Mouse (Mus musculus) neural tube, embryonic 12.5 days (tissue): Measurements from ENCODE around the gene Apobec3. TPM values are rescaled to one million over a fixed set of nuclear protein-coding genes. Genes with fewer than 3 reads are reported as not detected.

Experiments
- ATAC-seq: fragments of 200-750 bp; cut with Nextera tagmentation; 2 replicates; pipeline ENCODE4 v1.8.0; 2017; ENCODE audit warnings: low read depth, mild to moderate bottlenecking, moderate TSS enrichment, moderate library complexity; ENCODE audit not compliant: low FRiP score
- H3K27ac ChIP-seq: fragments of 300-500 bp; sonication (generic); 2 replicates; pipeline ENCODE4 v1.5.1; 2016
- H3K27me3 ChIP-seq: fragments of 300-500 bp; sonication (generic); replicated peaks from 2 replicates; pipeline ENCODE4 v1.6.1; 2016; ENCODE audit warnings: mild to moderate bottlenecking
- H3K36me3 ChIP-seq: fragments of 300-500 bp; sonication (generic); 2 replicates; pipeline ENCODE4 v1.6.1; 2016; ENCODE audit warnings: mild to moderate bottlenecking
- H3K4me1 ChIP-seq: fragments of 300-500 bp; sonication (generic); 2 replicates; pipeline ENCODE4 v1.6.1; 2016
- H3K4me2 ChIP-seq: fragments of 300-500 bp; sonication (generic); replicated peaks from 2 replicates; pipeline ENCODE4 v1.6.1; 2016; ENCODE audit warnings: mild to moderate bottlenecking
- H3K4me3 ChIP-seq: fragments of 300-500 bp; sonication (generic); 2 replicates; pipeline ENCODE4 v1.5.1; 2016
- H3K9ac ChIP-seq: fragments of 300-500 bp; sonication (generic); 2 replicates; pipeline ENCODE4 v1.6.1; 2016; ENCODE audit warnings: mild to moderate bottlenecking
- H3K9me3 ChIP-seq: fragments of 300-500 bp; sonication (generic); 2 replicates; pipeline ENCODE4 v1.6.1; 2016; ENCODE audit warnings: mild to moderate bottlenecking
- WGBS: fragments of 180-500 bp; shearing (Covaris S2); methylation state at CpG from one replicate; pipeline ENCODE4 v1.1.7; 2016; 5-methylcytosine and 5-hydroxymethylcytosine counted together
- polyA plus RNA-seq: library from polyadenylated mRNA; unstranded; fragments of >200 nt; fragmentation: Nextera tagmentation; extraction: Ambion mirVana; gene quantifications from 2 replicates; pipeline ENCODE4 v1.2.1, GENCODE M21; 2016

The Apobec3 gene
- polyA plus RNA-seq, 1 experiment from 2014 or later, result 5.8 TPM

- Histone ChIP-seq H3K27me3 (no peaks in the 10 kb centered on the region), H3K27ac (no peak overlapping the region), H3K4me2 (no peak overlapping the region), H3K4me1 (peaks cover 6% of the 10 kb centered on the region; the same call in 1 of the 2 replicates), H3K36me3 (no peaks in the 10 kb centered on the region), H3K4me3 (no peak overlapping the region), H3K9ac (no peak overlapping the region), H3K9me3 (no peaks in the 10 kb centered on the region)
- ATAC-seq, result no peak
- WGBS, result 92% methylated on average over 7 of the region's 7 CpGs
Measured at GRCm38 (mm10) chr15:79964376-79964775, 72.9 kb downstream of the Apobec3 start.

Other genes with a start within 250 kb of the Apobec3 start
- 4.3 and 6.0 TPM in 2 replicates for gene Fam227a, start 232.7 kb upstream of the Apobec3 start, polyA plus RNA-seq
- gene Cby1, start 232.5 kb upstream of the Apobec3 start, polyA plus RNA-seq, result 72.0 and 74.2 TPM in 2 replicates
- gene Tomm22, start 220.8 kb upstream of the Apobec3 start, polyA plus RNA-seq, result 261 and 264 TPM in 2 replicates
- 26.7 and 26.9 TPM in 2 replicates for gene Josd1, start 203.7 kb upstream of the Apobec3 start, polyA plus RNA-seq
- gene Gtpbp1, start 200.8 kb upstream of the Apobec3 start, polyA plus RNA-seq, result 41.6 and 42.5 TPM in 2 replicates
- gene Sun2, start 149.1 kb upstream of the Apobec3 start, polyA plus RNA-seq, result 8.0 and 9.5 TPM in 2 replicates
- 73.1 and 79.2 TPM in 2 replicates for gene Dnal4, start 113.8 kb upstream of the Apobec3 start, polyA plus RNA-seq
- 13.2 and 13.6 TPM in 2 replicates for gene Nptxr, start 86.9 kb upstream of the Apobec3 start, polyA plus RNA-seq
- gene Npcd, start 57.4 kb upstream of the Apobec3 start, polyA plus RNA-seq, result 0.31 and 1.0 TPM in 2 replicates
- 32.8 and 36.6 TPM in 2 replicates for gene Cbx6, start 57.0 kb upstream of the Apobec3 start, polyA plus RNA-seq
- gene Cbx7, start 79.5 kb downstream of the Apobec3 start, polyA plus RNA-seq, result 2.6 and 2.7 TPM in 2 replicates
- 3.3 TPM in 2 replicates for gene Pdgfb, start 123.3 kb downstream of the Apobec3 start, polyA plus RNA-seq
- gene Syngr1, start 199.7 kb downstream of the Apobec3 start, polyA plus RNA-seq, result 15.8 and 19.6 TPM in 2 replicates
- 652 and 670 TPM in 2 replicates for gene Rpl3, start 200.2 kb downstream of the Apobec3 start, polyA plus RNA-seq
- 41.6 and 42.4 TPM in 2 replicates for gene Tab1, start 241.5 kb downstream of the Apobec3 start, polyA plus RNA-seq